Mouse (Mus musculus) forelimb bud, embryonic 11.5 days (tissue): ENCODE data around the gene Col4a3.
A peak's percentile ranks its signal among the peaks of the same experiment; 100 is the strongest.

Experiments used
- DNase-seq: peaks from one replicate; pipeline ENCODE4 v3.0.0-alpha.2; 2012; ENCODE audit warnings: low read depth, low spot score

Gene Col4a3

GRCm38 (mm10) chr1:82663522-82663921 is 76.8 kb downstream of the Col4a3 start:
- no peak for DNase-seq

- DNase-seq: no peak
Measured at GRCm38 (mm10) chr1:82686328-82686727, 99.6 kb downstream of the Col4a3 start.

GRCm38 (mm10) chr1:82686866-82687265 is 100.1 kb downstream of the Col4a3 start:
- no peak for DNase-seq

GRCm38 (mm10) chr1:82687931-82688330 is 101.2 kb downstream of the Col4a3 start:
- DNase-seq: no peak

GRCm38 (mm10) chr1:82695915-82696314 is 109.2 kb downstream of the Col4a3 start:
- DNase-seq: no peak

- no peak for DNase-seq
Measured at GRCm38 (mm10) chr1:82717816-82718512, 131.2 kb downstream of the Col4a3 start.

GRCm38 (mm10) chr1:82724339-82725025 is 137.8 kb downstream of the Col4a3 start, which contains the start of gene Mff:
Gene Mff (plus strand): TSS chr1:82724890.
- DNase-seq: peak; percentile 93

GRCm38 (mm10) chr1:82725026-82725874 is 138.5 kb downstream of the Col4a3 start:
- no peak for DNase-seq

- DNase-seq: no peak
Measured at GRCm38 (mm10) chr1:82725875-82726185, 139.1 kb downstream of the Col4a3 start.

GRCm38 (mm10) chr1:82726482-82726881 is 139.8 kb downstream of the Col4a3 start:
- no peak for DNase-seq

- no peak for DNase-seq
Measured at GRCm38 (mm10) chr1:82733357-82733756, 146.6 kb downstream of the Col4a3 start.

- DNase-seq: no peak
Measured at GRCm38 (mm10) chr1:82738066-82738465, 151.3 kb downstream of the Col4a3 start.

- no peak for DNase-seq
Measured at GRCm38 (mm10) chr1:82741539-82741938, 154.8 kb downstream of the Col4a3 start.

GRCm38 (mm10) chr1:82743962-82744361 is 157.2 kb downstream of the Col4a3 start:
- no peak for DNase-seq

GRCm38 (mm10) chr1:82746408-82746807 is 159.7 kb downstream of the Col4a3 start:
- DNase-seq: no peak

- DNase-seq: no peak
Measured at GRCm38 (mm10) chr1:82747714-82748452, 161.2 kb downstream of the Col4a3 start.

GRCm38 (mm10) chr1:82759520-82759919 is 172.8 kb downstream of the Col4a3 start:
- DNase-seq: no peak

- DNase-seq: no peak
Measured at GRCm38 (mm10) chr1:82761454-82762169, 174.9 kb downstream of the Col4a3 start.

- no peak for DNase-seq
Measured at GRCm38 (mm10) chr1:82762274-82762673, 175.6 kb downstream of the Col4a3 start.

GRCm38 (mm10) chr1:82766227-82766626 is 179.5 kb downstream of the Col4a3 start:
- no peak for DNase-seq

- no peak for DNase-seq
Measured at GRCm38 (mm10) chr1:82766641-82767040, 179.9 kb downstream of the Col4a3 start.
